Mouse (Mus musculus): Measurements from ENCODE around the gene Inpp5f.

DNA sequence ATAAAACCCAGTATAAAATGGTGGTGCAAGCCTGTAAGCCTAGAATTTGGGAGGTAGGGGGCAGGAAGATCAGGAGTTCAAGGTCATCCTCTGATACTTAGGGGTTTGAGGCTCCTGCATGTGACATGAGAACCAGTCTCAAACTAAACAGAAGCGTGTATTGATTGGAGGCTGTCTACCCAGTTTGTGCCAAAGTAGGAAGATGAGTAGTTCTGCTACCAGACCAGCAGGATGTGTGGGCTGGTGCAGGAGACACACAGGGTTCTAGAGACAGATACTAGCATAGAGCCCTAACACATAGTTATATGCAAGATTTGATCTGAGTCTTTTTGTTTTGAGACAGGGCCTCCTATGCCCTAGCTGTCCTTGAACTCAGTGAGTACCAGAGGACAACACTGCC is 9.1 kb downstream of the Inpp5f start:
- TF ChIP-seq POLR2A (IDR thresholded peaks at IDR 0.05; ENCODE audit: insufficient read depth, low read depth, low read length) (no peak), CTCF (IDR thresholded peaks at IDR 0.05) (no peak), EP300 (IDR thresholded peaks at IDR 0.05; ENCODE audit: insufficient read depth, low read depth, low read length) (no peak)

All from heart, adult 2 months (tissue).